Comparison of ENCODE assay signal across 8 mouse cellular contexts in genomic region chr6:31453735-31454134, GRCm38 (mm10). TPM values are rescaled to one million over a fixed set of nuclear protein-coding genes. Genes with fewer than 3 reads are reported as not detected.
DNase-seq lines count a peak whose midpoint lies in the region; ATAC-seq and TF ChIP-seq lines count a peak whose summit lies in the region.
"Had no signal": no experiment of that assay in that cellular context is flagged by ENCODE, and none has a peak within 500 bp of the region (broad histone marks: within the 10 kb centered on the region; RNA-seq: fewer than 3 reads in every experiment).

No protein-coding gene starts in this region.

- no peak overlapping the region for H3K4me3 ChIP-seq in kidney, adult 2 months (ENCODE audit: insufficient read depth, low read depth, low read length)
- H3K4me3 ChIP-seq in kidney, embryonic 16.5 days (ENCODE audit: low read length) = no peak overlapping the region
- H3K4me3 ChIP-seq: limb, embryonic 15.5 days had no signal

- no peak for ATAC-seq in kidney, embryonic 16.5 days (ENCODE audit: low FRiP score, low TSS enrichment)
- no peak for ATAC-seq in megakaryocyte, adult 5-6 weeks (ENCODE audit: poor library complexity, severe bottlenecking)

- no peak overlapping the region for H3K27ac ChIP-seq in kidney, adult 2 months (ENCODE audit: insufficient read depth, low read depth, low read length)
- no peak overlapping the region for H3K27ac ChIP-seq in kidney, embryonic 16.5 days (ENCODE audit: low read length)
- H3K27ac ChIP-seq: limb, embryonic 15.5 days had no signal

- H3K4me2 ChIP-seq in kidney, embryonic 16.5 days (replicated peaks; ENCODE audit: low read depth, low read length) = no peak overlapping the region
- H3K4me2 ChIP-seq: limb, embryonic 15.5 days had no signal

- peak; percentile 68 for DNase-seq in kidney, adult 2 months
- peak; percentile 80 for DNase-seq in 416B (ENCODE audit: low read depth)
- peak; percentile 37 for DNase-seq in CD4-positive helper T cell, adult 2 months (ENCODE audit: low read depth, low spot score)
- DNase-seq in embryo, embryonic 10 days (ENCODE audit: low spot score) = peak; percentile 50
- peak; percentile 60 for DNase-seq in lung, postnatal 10 days

- H3K27me3 ChIP-seq in kidney, adult 2 months (replicated peaks; ENCODE audit: control insufficient read depth, insufficient read depth, low read length) = no peaks in the 10 kb centered on the region
- no peaks in the 10 kb centered on the region for H3K27me3 ChIP-seq in kidney, embryonic 16.5 days (ENCODE audit: insufficient read depth, low read length)
- H3K27me3 ChIP-seq: limb, embryonic 15.5 days had no signal

- peaks cover 16% of the 10 kb centered on the region; the same call in 1 of the 2 replicates for H3K4me1 ChIP-seq in kidney, adult 2 months (ENCODE audit: control insufficient read depth, insufficient read depth, low read length)
- H3K4me1 ChIP-seq in kidney, embryonic 16.5 days (ENCODE audit: insufficient read depth, low read length) = no peaks in the 10 kb centered on the region
- H3K4me1 ChIP-seq: limb, embryonic 15.5 days had no signal

- no peak for TF ChIP-seq CTCF in kidney, adult 2 months (conservative IDR thresholded peaks at IDR 0.05; ENCODE audit: insufficient read depth, insufficient read length, low read depth, low read length)

- H3K9ac ChIP-seq in kidney, embryonic 16.5 days (replicated peaks; ENCODE audit: low read length) = no peak overlapping the region
- H3K9ac ChIP-seq: limb, embryonic 15.5 days had no signal

- no peak for TF ChIP-seq POLR2A in kidney, adult 2 months (IDR thresholded peaks at IDR 0.05; ENCODE audit: low read depth, low read length)

- no peaks in the 10 kb centered on the region for H3K9me3 ChIP-seq in kidney, embryonic 16.5 days (ENCODE audit: low read length)
- H3K9me3 ChIP-seq: limb, embryonic 15.5 days had no signal

- peaks cover 4% of the 10 kb centered on the region; the same call in 1 of the 2 replicates for H3K36me3 ChIP-seq in kidney, adult 2 months (ENCODE audit: control insufficient read depth, insufficient read depth, low read length)
- peaks cover 12% of the 10 kb centered on the region for H3K36me3 ChIP-seq in kidney, embryonic 16.5 days (ENCODE audit: insufficient read depth, low read length)

RNA-seq across cellular contexts. Expression of gene Mkln1, which starts 55.2 kb away (rescaled TPM):
- polyA plus RNA-seq in kidney, adult 2 months (2012; rRNA removed) = 50.4 and 84.5 TPM in 2 replicates
- polyA plus RNA-seq in kidney, embryonic 16.5 days (2015; fragmentation: Nextera tagmentation; extraction: Ambion mirVana) = 209 and 214 TPM in 2 replicates
- 139 and 155 TPM in 2 replicates for total RNA-seq in megakaryocyte, adult 5-6 weeks (2015)
- total RNA-seq in megakaryocyte, adult 5-6 weeks (2017) = 148 and 160 TPM in 2 replicates
